Mouse (Mus musculus): ENCODE measurements around the gene Stk39.
A peak's percentile ranks its signal among the peaks of the same experiment; 100 is the strongest.

The Stk39 gene

DNA sequence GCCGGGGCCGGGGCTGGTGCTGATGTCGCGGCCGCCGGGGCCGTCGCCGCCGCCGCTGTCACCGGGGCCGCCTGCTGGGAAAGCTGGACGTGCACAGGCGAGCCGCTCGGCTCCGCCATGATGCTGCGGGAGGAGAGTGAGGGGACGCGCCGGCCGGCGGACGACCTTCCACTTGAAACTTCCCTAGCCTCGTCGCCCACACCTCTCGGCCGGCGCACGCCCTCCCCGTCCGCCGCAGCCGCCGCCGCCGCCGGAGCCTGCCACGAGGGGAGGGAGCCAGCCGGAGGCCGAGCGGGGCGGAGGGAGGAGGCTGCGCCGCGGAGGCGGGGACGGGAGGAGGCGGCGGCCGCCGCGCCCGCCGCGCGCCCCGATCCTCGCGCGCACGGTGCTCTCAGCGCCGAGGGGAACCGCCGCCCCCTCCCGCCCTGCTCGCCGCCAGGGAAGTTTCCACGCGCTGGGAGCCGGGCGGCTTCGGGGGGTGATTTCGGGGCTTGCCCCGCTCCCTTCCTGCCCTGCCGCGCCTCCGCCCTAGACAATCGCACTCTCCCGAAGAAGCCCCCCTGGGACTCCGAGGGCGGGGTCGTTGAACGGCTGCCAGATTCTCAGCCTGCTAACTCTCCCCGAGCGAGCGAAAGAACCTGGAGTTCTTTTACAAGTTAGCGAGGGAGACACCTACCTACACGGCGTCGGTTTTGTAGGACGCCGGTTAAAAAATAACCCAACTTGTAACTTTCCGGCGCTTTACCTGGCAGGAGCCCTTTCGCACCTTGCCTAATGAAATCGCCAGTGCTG lies at the start of gene Stk39:
Gene Stk39, minus strand, starts transcription at position 510 of the 792 bp plus-strand sequence.
- DNase-seq = peak; percentile 70 to 79

DNA sequence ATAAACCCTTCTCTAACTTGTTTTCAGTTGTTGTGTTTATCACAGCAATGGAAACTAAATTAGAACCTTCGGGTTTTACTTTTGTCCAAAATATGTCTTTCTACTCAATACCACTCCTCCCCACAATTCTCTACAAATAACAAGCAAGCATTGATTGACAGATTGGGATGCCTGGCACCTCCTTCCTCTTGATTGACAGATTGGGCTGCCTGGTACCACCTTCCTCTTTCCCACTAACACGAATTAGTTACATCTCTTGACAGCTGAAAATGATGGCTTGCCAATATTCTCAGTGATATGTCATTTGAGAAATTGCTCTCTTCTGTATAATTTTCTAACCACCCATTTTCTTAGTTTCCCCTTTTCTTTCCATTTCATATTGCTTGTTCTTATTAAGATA lies 43.3 kb upstream of the Stk39 start:
- no peak for DNase-seq

- no peak for DNase-seq
These were observed 31.1 kb upstream of the Stk39 start for GRCm38 (mm10) chr2:68503202-68503601.

- no peak for DNase-seq
These were observed 30.7 kb upstream of the Stk39 start for GRCm38 (mm10) chr2:68502734-68503133.

DNA sequence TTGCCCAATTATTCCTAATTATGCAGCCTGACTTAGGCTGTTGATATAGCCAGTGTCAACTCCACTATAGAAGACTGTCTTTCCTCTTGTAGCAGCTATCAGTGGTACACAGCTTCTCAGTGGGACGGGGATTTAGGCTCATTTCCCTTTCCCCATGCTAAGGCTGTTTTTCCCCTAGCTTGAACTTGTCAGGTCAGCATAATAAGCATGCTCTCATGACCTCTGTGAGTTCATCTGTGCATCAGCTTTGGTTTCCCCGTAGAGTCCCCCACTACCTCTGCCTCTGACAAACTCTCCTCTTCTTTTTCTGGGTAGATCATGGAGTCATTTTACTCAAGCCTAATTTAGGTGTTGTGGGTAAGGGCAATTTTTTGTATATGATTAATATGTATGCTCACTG lies 30.2 kb upstream of the Stk39 start:
- no peak for DNase-seq

GRCm38 (mm10) chr2:68486275-68486674 lies 14.2 kb upstream of the Stk39 start:
- no peak for DNase-seq

GRCm38 (mm10) chr2:68485141-68485540 lies 13.1 kb upstream of the Stk39 start:
- DNase-seq = no peak

- no peak for DNase-seq
These were observed 10.8 kb upstream of the Stk39 start for GRCm38 (mm10) chr2:68482896-68483295.

DNA sequence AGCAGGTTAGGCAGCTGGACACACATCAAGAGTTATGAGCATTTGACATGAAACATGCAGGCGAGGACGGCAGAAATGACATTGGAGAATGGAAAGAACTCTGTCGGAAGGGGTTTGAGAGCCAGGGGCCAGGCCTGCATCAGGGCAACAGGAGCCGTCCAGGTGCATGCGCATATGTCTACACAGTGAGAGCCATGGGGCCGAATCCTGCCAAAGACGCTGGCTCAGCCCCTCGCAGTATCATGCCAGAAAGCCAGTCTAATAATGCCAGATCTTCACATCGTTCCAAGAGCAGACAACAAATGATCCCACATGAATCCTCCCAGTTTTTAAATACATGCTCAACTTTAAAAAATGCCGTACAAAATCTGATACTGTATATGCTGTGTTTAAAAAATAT lies 7.8 kb upstream of the Stk39 start:
- DNase-seq = peak; percentile 83 to 85

DNA sequence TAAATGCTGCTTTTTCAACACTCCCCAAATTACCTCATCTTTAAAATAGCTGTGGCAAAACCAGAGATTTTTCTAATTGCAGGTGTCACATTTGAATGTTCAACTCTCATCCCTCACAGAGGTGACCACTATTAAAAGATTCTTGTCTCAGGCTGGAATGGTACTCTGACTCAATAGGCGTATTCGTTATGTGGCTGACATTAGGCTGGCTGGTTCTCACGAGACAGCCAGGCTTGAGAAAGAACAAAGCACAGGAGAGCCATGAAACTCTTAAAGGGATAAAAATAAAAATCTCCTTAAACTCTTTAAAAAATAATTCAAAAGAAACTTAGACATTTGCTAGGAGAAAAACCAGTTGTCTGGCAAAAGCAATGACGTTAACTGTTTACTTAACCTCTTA lies 853 bp upstream of the Stk39 start:
- no peak for DNase-seq

GRCm38 (mm10) chr2:68472551-68472910 lies 463 bp upstream of the Stk39 start:
- DNase-seq = no peak

- peak; percentile 77 to 82 for DNase-seq
These were observed 943 bp downstream of the Stk39 start for GRCm38 (mm10) chr2:68470891-68471758.

DNA sequence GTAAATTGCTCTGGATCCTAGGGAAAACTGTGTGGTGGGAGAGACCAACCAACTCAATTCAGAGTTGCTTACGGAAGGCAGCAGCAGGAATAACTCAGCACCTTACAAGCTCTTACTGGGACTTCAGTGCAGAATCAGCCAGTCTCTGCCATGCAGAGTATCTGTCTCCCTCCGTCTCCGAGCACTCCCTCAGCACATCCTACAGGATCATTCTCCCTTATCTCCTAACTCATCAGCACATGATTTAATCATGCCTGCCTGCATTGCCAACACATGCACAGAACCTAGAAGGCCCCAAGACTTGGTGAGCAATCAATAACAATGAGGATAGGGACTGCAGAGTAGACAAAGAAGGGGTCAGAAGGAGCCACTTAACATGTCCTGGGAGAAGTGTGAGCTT lies 2.6 kb downstream of the Stk39 start:
- no peak for DNase-seq

DNA sequence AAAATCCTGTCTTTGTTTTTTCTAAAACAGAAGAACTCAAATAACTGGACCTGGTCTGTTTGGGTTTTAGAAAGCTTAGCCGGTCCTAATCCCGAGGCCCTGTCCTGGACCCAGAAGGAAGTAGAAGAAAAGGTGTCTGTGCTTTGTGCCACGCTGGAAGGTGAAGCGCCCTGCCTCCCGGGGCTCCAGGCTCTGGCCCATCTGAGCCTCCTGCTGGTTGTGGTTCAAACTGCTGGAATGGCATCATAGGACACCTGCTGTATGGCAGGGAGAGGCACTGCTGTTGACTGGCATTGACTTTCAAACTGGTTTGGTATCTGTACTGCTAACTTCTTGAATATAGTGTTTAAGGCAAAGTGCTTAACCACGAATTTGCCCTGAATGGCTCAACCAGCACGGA lies 3.4 kb downstream of the Stk39 start:
- no peak for DNase-seq

DNA sequence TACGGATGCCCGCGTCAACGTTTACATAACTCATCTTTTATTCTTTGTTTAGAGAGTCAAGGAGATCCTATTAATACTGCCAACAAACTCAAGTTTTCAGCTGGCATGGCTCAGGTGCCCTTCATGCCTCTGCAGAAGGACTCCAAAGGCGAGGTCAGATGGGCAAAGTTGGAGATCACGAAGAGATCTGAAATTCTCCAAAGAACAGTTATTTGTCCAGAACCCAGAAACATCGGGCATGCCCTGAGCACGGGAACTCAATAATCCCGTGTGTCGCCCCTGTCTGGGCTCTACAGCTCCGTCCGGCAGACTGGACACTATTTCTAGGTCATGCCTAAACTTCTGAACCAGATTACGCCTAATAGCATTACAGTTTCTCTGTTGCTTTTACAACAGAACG lies 3.8 kb downstream of the Stk39 start:
- no peak for DNase-seq

- no peak for DNase-seq
These were observed 4.7 kb downstream of the Stk39 start for GRCm38 (mm10) chr2:68467085-68467978.

DNA sequence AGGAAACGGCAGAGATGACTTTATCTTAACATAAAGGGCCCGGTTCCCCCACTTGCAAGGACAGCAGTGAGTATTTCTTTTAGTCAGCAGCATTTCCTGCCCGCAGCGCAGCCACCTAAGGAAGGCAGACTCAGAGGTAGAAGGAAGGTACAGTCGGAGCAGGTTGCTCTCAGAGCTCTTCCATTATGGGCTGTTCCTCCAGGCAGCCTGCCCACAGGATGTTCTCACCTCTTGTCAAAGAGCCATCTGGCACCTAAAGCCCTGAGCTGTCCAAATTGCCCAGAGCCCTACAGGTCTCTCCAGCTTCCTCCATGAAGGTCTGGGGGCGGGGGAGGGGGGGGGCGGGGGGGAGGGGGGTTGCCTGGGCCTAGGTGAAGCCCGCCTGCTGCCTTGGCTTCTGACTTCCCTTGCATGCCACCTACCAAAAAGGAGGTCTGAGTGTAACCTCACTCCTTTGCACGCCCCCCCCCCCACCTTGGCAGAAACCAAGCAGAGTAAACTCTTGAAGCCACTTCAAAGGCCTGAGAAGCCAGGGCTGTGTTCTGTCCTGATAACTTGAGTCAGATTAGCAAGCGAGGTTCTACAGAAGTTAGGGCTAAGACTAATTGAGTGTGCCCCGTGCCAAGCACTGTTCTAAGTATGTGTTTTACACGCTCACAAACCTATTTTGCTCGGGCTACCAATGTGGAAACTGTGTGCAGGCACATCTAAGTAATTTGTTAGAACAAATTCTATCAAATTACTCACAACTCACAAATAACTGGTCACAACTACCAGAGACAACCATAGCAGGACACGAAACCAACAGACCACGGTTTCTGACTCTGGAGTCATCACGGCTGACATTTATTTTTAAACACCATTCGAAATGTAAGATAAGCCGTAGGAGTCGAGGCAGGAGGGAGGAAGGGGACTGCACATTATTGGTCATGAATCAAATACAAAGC lies 5.7 kb downstream of the Stk39 start:
- DNase-seq = peak; percentile 92 to 97

GRCm38 (mm10) chr2:68465266-68466123 lies 6.6 kb downstream of the Stk39 start:
- no peak for DNase-seq

- DNase-seq = no peak
These were observed 7.6 kb downstream of the Stk39 start for GRCm38 (mm10) chr2:68464456-68464855.

GRCm38 (mm10) chr2:68463801-68464200 lies 8.3 kb downstream of the Stk39 start:
- DNase-seq = no peak

GRCm38 (mm10) chr2:68458115-68458514 lies 14.0 kb downstream of the Stk39 start:
- peak; percentile 32 to 47 for DNase-seq

Measured in cerebellum, postnatal 36 days (tissue).